Mouse (Mus musculus) spleen, postnatal 4 days (tissue): ENCODE data around the gene Gls2.
A peak's percentile ranks its signal among the peaks of the same experiment; 100 is the strongest.
"Not testable (repeated sequence)": the region's sequence is repeated elsewhere in the genome, so short reads cannot be mapped to it uniquely, and the experiment has no call there.

Source experiments
- DNase-seq, 2 experiments: peaks; one replicate each; pipeline ENCODE4 v3.0.0; 2022; ENCODE audit warnings: low spot score in 2 of 2

Gls2 gene

GRCm38 (mm10) chr10:128194551-128195461 lies 549 bp downstream of the Gls2 start:
- no peak for DNase-seq

GRCm38 (mm10) chr10:128201856-128202255 lies 7.6 kb downstream of the Gls2 start:
- DNase-seq: no peak

GRCm38 (mm10) chr10:128204941-128205340 lies 10.7 kb downstream of the Gls2 start:
- no peak for DNase-seq

GRCm38 (mm10) chr10:128208326-128208725 lies 14.1 kb downstream of the Gls2 start:
- DNase-seq: no peak

- DNase-seq: no peak
Measured at GRCm38 (mm10) chr10:128209311-128210009, 15.2 kb downstream of the Gls2 start.

- no peak for DNase-seq
Measured at GRCm38 (mm10) chr10:128210131-128210530, 15.9 kb downstream of the Gls2 start.

GRCm38 (mm10) chr10:128210954-128211353 lies 16.7 kb downstream of the Gls2 start:
- DNase-seq: no peak

- peak; percentile 89 to 94 for DNase-seq
Measured at GRCm38 (mm10) chr10:128211390-128212108, 17.3 kb downstream of the Gls2 start, which contains the start of gene Spryd4. TSS of gene Spryd4 (minus strand) at chr10:128211807.

GRCm38 (mm10) chr10:128212148-128212547 lies 17.9 kb downstream of the Gls2 start:
- no peak for DNase-seq

GRCm38 (mm10) chr10:128212871-128213323 lies 18.6 kb downstream of the Gls2 start:
- peak; percentile 75 to 84 for DNase-seq

- not testable (repeated sequence) for DNase-seq
Measured at GRCm38 (mm10) chr10:128214112-128214511, 19.9 kb downstream of the Gls2 start.

GRCm38 (mm10) chr10:128214981-128215380 lies 20.7 kb downstream of the Gls2 start:
- DNase-seq: no peak

- DNase-seq: no peak
Measured at GRCm38 (mm10) chr10:128218387-128219117, 24.3 kb downstream of the Gls2 start.

GRCm38 (mm10) chr10:128221533-128222286 lies 27.5 kb downstream of the Gls2 start:
- no peak for DNase-seq

GRCm38 (mm10) chr10:128225064-128225463 lies 30.8 kb downstream of the Gls2 start:
- DNase-seq: no peak

GRCm38 (mm10) chr10:128225538-128225937 lies 31.3 kb downstream of the Gls2 start, which contains the start of gene Mip:
TSS of gene Mip (plus strand) at chr10:128225838.
- DNase-seq: no peak

- DNase-seq: no peak
Measured at GRCm38 (mm10) chr10:128227592-128227991, 33.3 kb downstream of the Gls2 start.

- no peak for DNase-seq
Measured at GRCm38 (mm10) chr10:128228009-128228408, 33.8 kb downstream of the Gls2 start.

GRCm38 (mm10) chr10:128230582-128230981 lies 36.3 kb downstream of the Gls2 start:
- DNase-seq: no peak

- no peak for DNase-seq
Measured at GRCm38 (mm10) chr10:128231146-128231545, 36.9 kb downstream of the Gls2 start.
